Mouse (Mus musculus): ENCODE measurements around the gene Bax. TPM values are rescaled to one million over a fixed set of nuclear protein-coding genes. Genes with fewer than 3 reads are reported as not detected.
"Not testable (repeated sequence)": the region's sequence is repeated elsewhere in the genome, so short reads cannot be mapped to it uniquely, and the experiment has no call there.

Bax gene
- polyA plus RNA-seq, 1 experiment from 2014 or later = 120 TPM

DNA sequence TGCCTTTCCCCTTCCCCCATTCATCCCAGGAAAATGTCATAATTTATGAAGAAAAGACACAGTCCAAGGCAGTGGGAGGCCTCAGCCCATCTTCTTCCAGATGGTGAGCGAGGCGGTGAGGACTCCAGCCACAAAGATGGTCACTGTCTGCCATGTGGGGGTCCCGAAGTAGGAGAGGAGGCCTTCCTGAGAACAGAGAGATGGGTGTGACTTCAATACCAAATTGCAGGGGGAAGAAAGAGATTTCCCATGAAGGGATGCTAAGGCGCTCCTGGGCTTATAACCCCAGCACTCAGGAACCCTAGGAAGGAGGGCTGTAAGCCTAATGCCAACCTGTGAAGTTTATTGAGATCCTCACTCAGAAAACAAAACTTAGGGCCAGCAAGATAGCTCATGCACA, 4.9 kb downstream of the Bax start:
- peak overlapping the region; percentile 63 for H3K27ac ChIP-seq (replicated peaks; ENCODE audit: low read depth, low read length)
- H3K9ac ChIP-seq (ENCODE audit: low read depth, low read length) = no peak overlapping the region
- H3K4me1 ChIP-seq (ENCODE audit: control insufficient read depth, insufficient read depth, low read length) = peaks cover 31% of the 10 kb centered on the region
- ATAC-seq (ENCODE audit: low read depth) (no peak), DNase-seq (ENCODE audit: low spot score) (no peak)
- no peak overlapping the region for H3K4me3 ChIP-seq (ENCODE audit: low read depth, low read length)
- no peak overlapping the region for H3K4me2 ChIP-seq (ENCODE audit: low read depth, low read length)
- no peaks in the 10 kb centered on the region for H3K27me3 ChIP-seq (replicated peaks; ENCODE audit: control insufficient read depth, insufficient read depth, low read length)
- H3K36me3 ChIP-seq (ENCODE audit: control insufficient read depth, insufficient read depth, low read length) = peaks cover 61% of the 10 kb centered on the region
- WGBS = 81% methylated on average over 4 of the region's 4 CpGs
- no peaks in the 10 kb centered on the region for H3K9me3 ChIP-seq (ENCODE audit: control insufficient read depth, low read length)

DNA sequence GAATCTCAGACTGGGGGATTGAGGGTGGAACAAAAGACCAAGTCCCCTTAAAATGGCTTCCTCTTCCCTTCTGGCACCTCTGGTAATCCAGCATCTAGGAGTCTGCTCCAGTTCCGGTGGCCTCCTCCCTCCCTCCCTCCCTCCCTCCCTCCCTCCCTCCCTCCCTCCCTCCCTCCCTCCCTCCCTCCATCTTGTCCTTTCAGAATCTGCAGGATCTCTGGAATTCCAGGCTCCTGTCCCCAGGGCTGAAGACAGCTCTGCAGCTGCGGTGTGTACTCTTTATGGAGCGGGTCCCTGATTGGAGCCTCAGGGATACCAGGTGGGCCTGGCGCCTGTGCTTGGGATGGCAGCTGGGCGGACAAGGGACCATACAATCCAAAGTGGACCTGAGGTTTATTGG, 5.4 kb downstream of the Bax start:
- Histone ChIP-seq H3K27me3 (replicated peaks; ENCODE audit: control insufficient read depth, insufficient read depth, low read length) (no peaks in the 10 kb centered on the region), H3K36me3 (ENCODE audit: control insufficient read depth, insufficient read depth, low read length) (peaks cover 64% of the 10 kb centered on the region), H3K9me3 (ENCODE audit: control insufficient read depth, low read length) (no peaks in the 10 kb centered on the region), H3K4me2 (ENCODE audit: low read depth, low read length) (no peak overlapping the region; the same call in 1 of the 2 replicates), H3K27ac (replicated peaks; ENCODE audit: low read depth, low read length) (peak overlapping the region; percentile 78), H3K4me3 (ENCODE audit: low read depth, low read length) (no peak overlapping the region), H3K9ac (ENCODE audit: low read depth, low read length) (0 out of 2 replicates have a peak overlapping the region, but pooled peaks have one; percentile 25), H3K4me1 (ENCODE audit: control insufficient read depth, insufficient read depth, low read length) (peaks cover 31% of the 10 kb centered on the region)
- DNase-seq (ENCODE audit: low spot score) = no peak
- ATAC-seq (ENCODE audit: low read depth) = no peak
- WGBS = 42% methylated on average over 5 of the region's 5 CpGs

GRCm38 (mm10) chr7:45460860-45461314, 5.8 kb downstream of the Bax start:
- Histone ChIP-seq H3K4me2 (ENCODE audit: low read depth, low read length) (peak overlapping the region; percentile 68), H3K4me3 (ENCODE audit: low read depth, low read length) (0 out of 2 replicates have a peak overlapping the region, but pooled peaks have one; percentile 60), H3K27ac (replicated peaks; ENCODE audit: low read depth, low read length) (peak overlapping the region; percentile 78), H3K9me3 (ENCODE audit: control insufficient read depth, low read length) (no peaks in the 10 kb centered on the region), H3K4me1 (ENCODE audit: control insufficient read depth, insufficient read depth, low read length) (peaks cover 29% of the 10 kb centered on the region), H3K9ac (ENCODE audit: low read depth, low read length) (peak overlapping the region; percentile 48), H3K27me3 (replicated peaks; ENCODE audit: control insufficient read depth, insufficient read depth, low read length) (no peaks in the 10 kb centered on the region), H3K36me3 (ENCODE audit: control insufficient read depth, insufficient read depth, low read length) (peaks cover 68% of the 10 kb centered on the region)
- peak; percentile 4; the same call in 1 of the 2 replicates for ATAC-seq (ENCODE audit: low read depth)
- DNase-seq (ENCODE audit: low spot score) = peak; percentile 89
- 17% methylated on average over 13 of the region's 13 CpGs for WGBS

DNA sequence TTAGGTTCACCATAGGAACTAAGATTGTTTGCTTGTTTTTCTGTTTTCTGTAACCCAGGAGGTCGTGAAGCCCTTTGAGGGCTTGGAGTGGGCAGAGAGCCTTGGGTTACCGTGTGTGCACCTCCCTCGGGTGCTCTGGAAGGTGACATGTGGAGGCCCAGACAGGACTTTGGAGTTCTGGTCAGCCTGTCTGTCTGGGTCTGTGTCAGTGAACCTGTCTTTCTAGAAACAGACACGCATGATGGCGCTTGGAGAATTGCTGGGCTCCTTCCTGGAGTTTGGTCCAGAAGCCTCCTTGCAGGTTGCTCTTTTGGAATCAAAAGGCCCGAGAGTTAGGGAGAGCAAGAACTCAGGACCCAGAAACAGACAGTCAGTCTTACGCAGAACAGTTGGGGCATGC, 6.3 kb downstream of the Bax start:
- ATAC-seq (ENCODE audit: low read depth) = no peak
- Histone ChIP-seq H3K27ac (replicated peaks; ENCODE audit: low read depth, low read length) (peak overlapping the region; percentile 78), H3K4me3 (ENCODE audit: low read depth, low read length) (peak overlapping the region; percentile 60), H3K4me2 (ENCODE audit: low read depth, low read length) (peak overlapping the region; percentile 68), H3K36me3 (ENCODE audit: control insufficient read depth, insufficient read depth, low read length) (peaks cover 73% of the 10 kb centered on the region), H3K27me3 (replicated peaks; ENCODE audit: control insufficient read depth, insufficient read depth, low read length) (no peaks in the 10 kb centered on the region), H3K9ac (ENCODE audit: low read depth, low read length) (peak overlapping the region; percentile 48), H3K4me1 (ENCODE audit: control insufficient read depth, insufficient read depth, low read length) (peaks cover 24% of the 10 kb centered on the region), H3K9me3 (ENCODE audit: control insufficient read depth, low read length) (no peaks in the 10 kb centered on the region)
- DNase-seq (ENCODE audit: low spot score) = no peak
- WGBS = 66% methylated on average over 7 of the region's 7 CpGs

GRCm38 (mm10) chr7:45459564-45460140, 7.0 kb downstream of the Bax start, which contains the start of gene Ftl1:
Ftl1 (minus strand) TSS chr7:45459884.
- Histone ChIP-seq H3K4me1 (ENCODE audit: control insufficient read depth, insufficient read depth, low read length) (peaks cover 24% of the 10 kb centered on the region), H3K36me3 (ENCODE audit: control insufficient read depth, insufficient read depth, low read length) (peaks cover 73% of the 10 kb centered on the region), H3K4me3 (ENCODE audit: low read depth, low read length) (peak within 1 kb of the TSS; percentile 60), H3K9ac (ENCODE audit: low read depth, low read length) (peak within 1 kb of the TSS; percentile 82), H3K4me2 (ENCODE audit: low read depth, low read length) (peak within 1 kb of the TSS; percentile 68), H3K27ac (replicated peaks; ENCODE audit: low read depth, low read length) (peak within 1 kb of the TSS; percentile 94)
- not testable (repeated sequence) for H3K27me3 ChIP-seq (replicated peaks; ENCODE audit: control insufficient read depth, insufficient read depth, low read length); H3K9me3 ChIP-seq (ENCODE audit: control insufficient read depth, low read length)
- peak; percentile 100 for DNase-seq (ENCODE audit: low spot score)
- 0% methylated on average over 21 of the region's 37 CpGs for WGBS
- ATAC-seq (ENCODE audit: low read depth) = peak; percentile 94

DNA sequence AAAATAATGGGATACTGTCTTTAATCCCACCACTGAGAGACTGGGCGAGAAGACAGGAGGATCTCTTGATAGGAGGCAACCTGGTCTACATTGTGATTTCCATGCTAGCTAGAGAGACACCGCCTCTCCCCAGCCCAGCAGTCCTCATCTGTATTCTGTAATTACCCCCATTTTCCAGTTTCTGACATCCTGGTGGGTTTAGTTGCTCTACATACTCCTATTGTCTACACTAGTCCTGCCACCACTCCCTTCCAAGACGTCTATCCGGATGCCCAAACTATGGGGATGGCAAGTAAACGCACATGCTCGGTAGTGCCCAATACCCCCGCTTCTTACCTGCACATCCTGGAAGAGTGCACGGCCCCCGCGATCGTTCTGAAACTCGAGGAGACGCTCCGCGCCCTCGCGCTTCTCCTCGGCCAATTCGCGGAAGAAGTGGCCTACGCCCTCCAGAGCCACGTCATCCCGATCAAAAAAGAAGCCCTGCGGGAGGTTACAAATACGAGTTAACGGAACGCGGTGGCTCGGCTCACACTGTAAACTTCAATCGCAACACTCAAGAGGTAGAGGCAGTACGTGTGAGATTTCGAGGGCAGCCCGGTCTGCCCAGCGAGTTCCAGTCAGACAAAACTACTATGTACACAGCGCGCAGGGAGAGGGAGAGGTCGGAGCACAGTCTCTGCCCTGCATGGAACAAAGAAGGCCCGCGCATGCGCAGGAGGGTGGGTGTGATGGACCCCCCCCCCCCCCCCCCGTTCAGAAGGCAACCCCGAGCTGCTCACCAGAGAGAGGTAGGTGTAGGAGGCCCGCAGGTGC, 7.7 kb downstream of the Bax start:
- Histone ChIP-seq H3K36me3 (ENCODE audit: control insufficient read depth, insufficient read depth, low read length) (peaks cover 73% of the 10 kb centered on the region), H3K9me3 (ENCODE audit: control insufficient read depth, low read length) (no peaks in the 10 kb centered on the region), H3K4me3 (ENCODE audit: low read depth, low read length) (peak overlapping the region; percentile 60), H3K9ac (ENCODE audit: low read depth, low read length) (peak overlapping the region; percentile 82), H3K4me1 (ENCODE audit: control insufficient read depth, insufficient read depth, low read length) (peaks cover 24% of the 10 kb centered on the region), H3K27ac (replicated peaks; ENCODE audit: low read depth, low read length) (peak overlapping the region; percentile 94), H3K4me2 (ENCODE audit: low read depth, low read length) (peak overlapping the region; percentile 68), H3K27me3 (replicated peaks; ENCODE audit: control insufficient read depth, insufficient read depth, low read length) (no peaks in the 10 kb centered on the region)
- peak; percentile 92 for DNase-seq (ENCODE audit: low spot score)
- ATAC-seq (ENCODE audit: low read depth) = peak; percentile 75
- under 1% methylated on average over 39 of the region's 43 CpGs for WGBS

DNA sequence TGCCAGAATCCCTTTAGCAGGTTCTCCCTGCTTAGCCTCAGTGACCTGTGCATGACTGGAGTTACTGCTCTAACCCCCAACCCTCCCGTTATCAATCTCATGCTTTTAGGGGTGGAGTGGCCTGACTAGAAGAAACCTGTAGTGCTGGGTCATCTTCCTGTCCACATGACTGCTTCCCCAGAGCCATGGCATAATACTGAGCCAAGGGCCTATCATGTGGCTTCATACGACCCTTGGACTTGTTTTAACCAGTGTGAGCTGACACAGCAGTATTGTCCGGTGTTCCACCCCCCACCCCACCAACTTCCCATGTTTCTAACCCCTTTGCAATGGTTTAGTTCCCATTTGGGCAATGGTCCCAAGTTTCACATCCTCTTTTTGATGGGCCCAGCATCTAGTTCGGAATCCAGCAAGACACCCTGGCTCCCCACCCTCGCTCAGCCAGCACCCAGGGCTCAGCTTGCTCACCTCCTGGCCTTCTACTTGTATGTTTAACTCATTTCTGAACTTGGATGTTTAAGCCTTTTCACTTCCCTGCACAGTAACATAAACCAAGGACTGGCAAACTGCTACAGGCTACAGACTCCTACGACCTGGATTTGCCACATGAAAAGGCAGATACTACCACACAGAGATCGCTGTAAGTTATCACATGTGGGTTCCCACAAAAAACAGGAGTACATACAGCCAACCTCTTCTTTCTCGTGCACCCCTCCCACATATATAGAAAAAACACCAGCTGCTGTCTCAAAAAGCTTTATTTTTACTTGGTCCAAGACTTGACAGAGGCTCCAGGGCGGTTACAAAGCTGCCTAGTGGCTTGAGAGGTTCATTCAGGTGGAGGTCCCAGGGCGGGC, 9.3 kb downstream of the Bax start:
- no peak for DNase-seq (ENCODE audit: low spot score)
- H3K9me3 ChIP-seq (ENCODE audit: control insufficient read depth, low read length) = no peaks in the 10 kb centered on the region
- 51% methylated on average over 9 of the region's 10 CpGs for WGBS

GRCm38 (mm10) chr7:45456721-45457203, 9.9 kb downstream of the Bax start:
- ATAC-seq (ENCODE audit: low read depth) (no peak), DNase-seq (ENCODE audit: low spot score) (no peak)
- H3K27ac ChIP-seq (replicated peaks; ENCODE audit: low read depth, low read length) = 0 out of 2 replicates have a peak overlapping the region, but pooled peaks have one; percentile 58
- H3K36me3 ChIP-seq (ENCODE audit: control insufficient read depth, insufficient read depth, low read length) = peaks cover 69% of the 10 kb centered on the region
- H3K4me3 ChIP-seq (ENCODE audit: low read depth, low read length) = 0 out of 2 replicates have a peak overlapping the region, but pooled peaks have one; percentile 60
- no peaks in the 10 kb centered on the region for H3K9me3 ChIP-seq (ENCODE audit: control insufficient read depth, low read length)
- H3K9ac ChIP-seq (ENCODE audit: low read depth, low read length) = 0 out of 2 replicates have a peak overlapping the region, but pooled peaks have one; percentile 82
- whole genome bisulfite sequencing = 48% methylated on average over 9 of the region's 9 CpGs
- H3K4me2 ChIP-seq (ENCODE audit: low read depth, low read length) = peak overlapping the region; percentile 68
- no peaks in the 10 kb centered on the region for H3K27me3 ChIP-seq (replicated peaks; ENCODE audit: control insufficient read depth, insufficient read depth, low read length)
- peaks cover 21% of the 10 kb centered on the region for H3K4me1 ChIP-seq (ENCODE audit: control insufficient read depth, insufficient read depth, low read length)

More for the DNA sequence above, 9.3 kb downstream of the Bax start:
- Histone ChIP-seq H3K4me1 (ENCODE audit: control insufficient read depth, insufficient read depth, low read length) (peaks cover 24% of the 10 kb centered on the region), H3K27ac (replicated peaks; ENCODE audit: low read depth, low read length) (peak overlapping the region; percentile 58), H3K4me3 (ENCODE audit: low read depth, low read length) (peak overlapping the region; percentile 60), H3K36me3 (ENCODE audit: control insufficient read depth, insufficient read depth, low read length) (peaks cover 69% of the 10 kb centered on the region), H3K9ac (ENCODE audit: low read depth, low read length) (peak overlapping the region; percentile 82), H3K4me2 (ENCODE audit: low read depth, low read length) (peak overlapping the region; percentile 68), H3K27me3 (replicated peaks; ENCODE audit: control insufficient read depth, insufficient read depth, low read length) (no peaks in the 10 kb centered on the region)
- ATAC-seq (ENCODE audit: low read depth) = no peak
